Mouse (Mus musculus) urinary bladder, postnatal 14 days (tissue): ENCODE data around the gene Sppl2a.
"Not testable (repeated sequence)": the region's sequence is repeated elsewhere in the genome, so short reads cannot be mapped to it uniquely, and the experiment has no call there.

ENCODE experiments used
- DNase-seq: peaks from one replicate; pipeline ENCODE4 v3.0.0; 2021; ENCODE audit warnings: low spot score

Gene Sppl2a

DNA sequence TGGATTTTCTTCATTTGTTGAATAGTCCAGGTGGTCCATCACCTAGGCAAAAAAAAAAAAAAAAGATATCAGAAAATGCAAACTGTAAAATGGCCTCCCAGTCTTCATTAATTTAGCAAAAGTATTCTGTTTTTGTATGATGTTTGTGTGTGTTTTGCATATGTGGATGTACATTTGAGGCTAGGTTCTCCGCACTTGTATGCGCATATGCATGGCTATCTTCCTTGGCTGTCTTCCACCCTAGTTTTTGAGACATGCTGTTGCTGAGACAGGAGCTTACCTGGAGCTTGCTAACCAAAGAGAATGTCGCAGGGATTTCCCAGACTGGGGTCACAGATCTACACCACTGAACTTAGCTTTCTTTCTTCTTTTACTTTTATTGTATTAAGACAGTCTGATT, 38.8 kb downstream of the Sppl2a start:
- no peak for DNase-seq

- no peak for DNase-seq
Measured at GRCm38 (mm10) chr2:126892316-126892715, 40.7 kb downstream of the Sppl2a start.

GRCm38 (mm10) chr2:126891743-126892142, 41.3 kb downstream of the Sppl2a start:
- no peak for DNase-seq

DNA sequence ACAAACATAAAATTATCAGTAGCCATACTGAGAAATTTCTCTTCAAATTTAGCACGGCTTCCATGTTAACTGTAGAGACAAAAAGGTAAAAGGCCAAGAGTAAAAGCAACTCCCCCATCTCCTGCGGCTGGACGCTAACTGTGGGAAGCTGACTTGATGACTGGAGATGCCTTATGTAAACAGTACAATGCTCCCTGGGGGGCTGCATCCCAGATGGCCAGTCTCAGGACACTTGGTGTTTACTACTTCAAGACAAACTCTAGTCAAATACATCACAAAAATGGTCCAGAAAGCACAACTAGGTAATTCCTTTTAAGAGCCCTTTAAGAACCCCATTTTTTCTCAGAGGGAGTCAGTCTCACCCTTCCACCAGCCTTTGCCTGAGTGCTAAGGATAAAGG, 45.9 kb downstream of the Sppl2a start:
- no peak for DNase-seq

DNA sequence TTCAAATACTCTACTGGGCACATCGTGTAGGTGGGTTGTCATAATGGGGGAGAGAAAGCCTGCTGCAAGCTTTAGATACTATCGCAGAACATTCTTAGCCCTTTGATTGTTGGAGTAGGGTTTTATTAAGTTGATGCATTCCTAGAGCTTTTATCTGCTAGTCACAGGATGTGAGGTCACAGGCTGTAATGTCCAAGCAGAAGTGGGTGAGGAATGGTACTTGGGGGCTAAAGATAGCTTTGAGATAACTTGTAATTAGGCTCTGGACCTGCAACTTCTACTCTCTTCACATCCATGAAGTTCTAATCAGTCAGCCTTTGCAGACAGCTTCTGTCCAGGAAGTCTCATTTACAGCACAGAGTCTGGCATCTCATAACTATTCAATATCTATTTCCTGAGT, 47.2 kb downstream of the Sppl2a start:
- no peak for DNase-seq

- DNase-seq = not testable (repeated sequence)
Measured at GRCm38 (mm10) chr2:126882711-126883110, 50.3 kb downstream of the Sppl2a start.

DNA sequence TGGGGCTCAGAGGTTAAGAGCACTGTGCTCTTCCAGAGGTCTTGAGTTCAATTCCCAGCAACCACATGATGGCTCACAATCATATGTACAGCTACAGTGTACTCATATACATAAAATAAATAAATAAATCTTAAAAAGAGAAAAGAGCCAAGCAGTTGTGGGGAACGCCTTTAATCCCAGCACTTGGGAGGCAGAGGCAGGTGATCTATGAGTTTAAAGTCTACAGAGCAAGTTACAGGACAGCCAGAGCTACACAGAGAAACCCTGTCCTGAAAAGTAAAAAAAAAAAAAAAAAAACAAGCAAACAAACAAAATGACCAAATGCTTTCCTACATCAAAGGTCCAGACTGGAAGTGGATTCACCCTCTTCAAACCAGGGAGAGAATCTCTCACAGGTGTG, 55.0 kb downstream of the Sppl2a start:
- DNase-seq = no peak

DNA sequence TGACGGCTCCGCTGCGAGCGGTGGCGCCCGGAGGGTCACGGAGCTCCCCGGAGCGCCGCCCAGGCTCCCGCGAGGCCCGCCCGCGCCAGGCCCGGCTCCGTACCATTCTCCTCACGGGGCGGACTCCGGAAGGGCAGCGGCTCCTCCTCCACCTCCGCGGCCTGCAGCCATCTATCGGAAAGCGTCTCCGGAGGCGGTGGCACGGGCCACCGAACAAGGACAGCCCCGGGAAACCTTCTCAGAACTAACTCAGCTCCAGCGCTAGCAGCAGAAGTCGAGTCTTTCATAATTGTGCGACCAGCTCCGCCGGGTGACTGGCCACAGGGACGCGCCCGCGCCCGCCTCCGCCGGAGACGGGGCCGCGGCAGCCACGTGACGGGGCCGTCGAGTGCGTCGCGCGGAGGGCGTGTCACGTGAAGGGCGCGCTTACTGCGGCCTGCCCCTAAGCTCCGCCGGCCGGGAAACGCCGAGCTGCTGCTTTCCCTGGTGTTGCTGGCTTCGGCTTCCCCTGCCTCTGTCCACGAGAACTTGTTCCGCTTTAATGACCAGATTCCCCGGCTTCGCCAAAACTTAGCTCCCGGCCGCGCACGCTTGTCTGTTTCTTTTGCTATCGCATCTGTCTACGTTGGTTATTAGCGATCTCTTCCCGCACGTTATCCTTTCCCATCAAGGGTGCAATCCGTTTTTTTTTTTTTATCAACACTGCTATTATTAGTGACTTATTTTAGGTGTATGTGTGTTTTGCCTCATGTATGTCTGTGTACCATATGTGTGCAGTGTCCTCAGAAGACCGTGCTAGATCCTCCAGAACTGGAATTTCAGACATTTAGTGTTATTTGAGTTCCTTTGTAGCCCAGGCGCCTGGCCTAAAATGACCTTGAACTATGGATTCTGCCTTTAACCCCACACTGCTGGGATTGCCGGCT, 56.9 kb downstream of the Sppl2a start, which contains the start of gene Trpm7:
Gene Trpm7 (minus strand): TSS at position 360 of the 926 bp plus-strand sequence.
- DNase-seq = peak; percentile 92

GRCm38 (mm10) chr2:126875516-126875835, 57.6 kb downstream of the Sppl2a start:
- DNase-seq = peak; percentile 26

GRCm38 (mm10) chr2:126874809-126875515, 58.1 kb downstream of the Sppl2a start:
- no peak for DNase-seq

GRCm38 (mm10) chr2:126866301-126866700, 66.7 kb downstream of the Sppl2a start:
- no peak for DNase-seq

DNA sequence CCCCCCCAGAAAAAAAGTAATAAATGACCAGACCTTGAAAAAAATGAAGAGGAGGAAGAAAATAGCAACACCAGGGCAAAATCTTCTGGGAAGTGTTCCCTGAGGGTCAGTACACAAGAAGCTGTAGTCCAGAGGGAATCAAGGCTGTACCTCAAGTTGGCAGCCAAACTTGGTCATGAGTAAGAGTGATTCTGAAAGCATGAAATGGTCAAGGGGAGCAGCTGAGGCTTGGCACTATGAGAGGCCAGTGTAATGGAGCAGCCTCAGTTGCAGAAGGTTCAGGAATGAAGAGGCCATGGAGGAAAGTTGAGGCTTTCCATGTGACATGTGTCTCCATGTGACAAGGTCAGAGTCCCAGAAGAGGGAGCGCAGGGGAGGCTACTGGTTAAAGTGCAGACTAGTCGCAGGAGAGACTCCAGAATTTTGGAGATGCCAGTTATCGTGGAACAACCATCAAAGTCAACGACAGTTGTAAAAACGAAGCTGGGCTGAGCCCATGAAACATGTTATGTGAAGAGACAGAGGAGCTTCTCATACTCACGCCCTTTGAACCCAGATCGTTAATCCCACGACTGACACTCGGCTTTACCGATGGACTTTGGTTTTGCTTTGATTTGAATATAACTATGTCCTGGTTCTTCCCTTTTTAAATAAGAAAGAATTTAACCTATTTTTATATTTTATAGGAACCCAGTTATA, 67.4 kb downstream of the Sppl2a start:
- DNase-seq = no peak

DNA sequence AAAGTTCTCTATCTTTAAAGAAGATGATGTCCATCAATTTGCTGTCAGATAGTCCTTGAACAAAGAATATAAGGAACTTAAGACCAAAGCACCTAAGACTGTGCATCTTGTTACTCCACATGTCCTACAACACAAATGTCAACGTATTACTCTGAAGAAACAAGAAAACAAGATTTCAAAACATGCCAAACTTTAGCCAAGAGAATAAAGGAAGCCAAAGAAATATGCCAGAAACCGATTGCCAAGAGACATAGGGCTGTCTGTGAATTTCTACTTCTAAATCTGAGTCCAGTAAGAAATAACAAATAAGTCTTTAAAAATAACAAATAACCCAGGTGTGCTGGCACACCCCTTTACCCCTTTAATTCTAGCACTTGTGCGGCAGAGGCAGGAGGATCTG, 68.0 kb downstream of the Sppl2a start:
- no peak for DNase-seq

- DNase-seq = no peak
Measured at GRCm38 (mm10) chr2:126844751-126845150, 88.3 kb downstream of the Sppl2a start.
